Mouse (Mus musculus) WW6 (cell line): Measurements from ENCODE around the gene Foxf2.

ENCODE experiments used
- DNase-seq: peaks from one replicate; pipeline ENCODE4 v3.0.0-alpha.2; 2013; ENCODE audit warnings: low read depth, low spot score

Foxf2 gene

DNA sequence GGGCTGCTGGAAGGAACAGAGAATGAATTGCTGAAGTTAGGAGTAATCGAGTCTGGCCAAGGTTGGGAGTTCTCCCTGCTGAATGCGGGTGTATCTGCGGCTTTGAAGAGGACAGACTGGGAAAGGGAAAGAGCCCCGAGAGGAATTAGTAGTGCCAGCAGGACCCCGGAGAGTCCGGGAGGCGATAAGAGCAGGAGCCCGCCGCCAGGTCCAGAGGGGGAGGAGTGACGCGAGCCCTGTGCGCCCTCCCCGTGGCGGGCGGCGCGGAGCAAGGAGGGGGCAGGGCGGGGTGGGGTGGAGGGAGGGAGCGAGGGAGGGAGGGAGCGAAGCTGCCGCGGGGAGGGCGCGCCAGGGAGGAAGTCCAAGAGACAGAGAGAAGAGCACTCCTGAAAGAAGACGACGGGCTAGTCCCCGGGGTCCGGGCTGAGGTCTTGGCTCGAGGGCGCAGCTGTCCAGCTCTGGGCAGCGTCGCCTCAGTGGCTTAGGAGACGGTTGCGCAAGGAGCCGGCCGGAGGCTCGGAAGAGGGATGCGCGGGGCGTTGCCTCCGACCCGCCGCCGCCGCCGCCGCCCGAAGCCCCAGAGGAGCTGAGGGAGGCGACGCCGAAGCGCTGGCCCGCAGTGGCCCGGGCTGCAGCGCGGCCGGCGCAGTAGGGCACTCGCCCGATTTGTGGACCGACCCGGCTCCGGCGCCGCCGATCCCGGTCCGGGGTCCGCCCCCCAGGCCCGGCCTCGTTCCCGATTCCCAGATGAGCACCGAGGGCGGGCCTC, at the start of gene Foxf2:
Gene Foxf2, plus strand, starts transcription at position 484 of the 769 bp plus-strand sequence.
- DNase-seq, result no peak

DNA sequence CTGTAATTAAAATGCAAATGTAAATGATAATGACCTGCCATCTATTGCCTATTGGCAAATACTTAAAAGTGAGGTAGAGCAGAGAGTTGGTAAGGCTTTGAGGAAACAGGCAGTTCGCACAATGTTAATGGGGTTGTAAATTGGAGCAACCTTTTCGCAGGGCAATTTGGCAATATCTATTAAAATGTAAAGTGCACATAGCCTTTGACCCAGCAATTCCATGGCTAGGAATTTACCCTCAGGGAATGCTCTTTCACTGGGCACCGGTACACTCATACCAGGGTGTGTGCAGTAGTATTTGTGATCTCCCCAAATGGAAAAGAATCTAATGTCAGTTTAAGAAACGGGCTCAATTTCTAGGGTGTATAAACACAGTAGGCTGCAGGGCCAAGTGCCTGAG, 48.9 kb upstream of the Foxf2 start:
- no peak for DNase-seq

DNA sequence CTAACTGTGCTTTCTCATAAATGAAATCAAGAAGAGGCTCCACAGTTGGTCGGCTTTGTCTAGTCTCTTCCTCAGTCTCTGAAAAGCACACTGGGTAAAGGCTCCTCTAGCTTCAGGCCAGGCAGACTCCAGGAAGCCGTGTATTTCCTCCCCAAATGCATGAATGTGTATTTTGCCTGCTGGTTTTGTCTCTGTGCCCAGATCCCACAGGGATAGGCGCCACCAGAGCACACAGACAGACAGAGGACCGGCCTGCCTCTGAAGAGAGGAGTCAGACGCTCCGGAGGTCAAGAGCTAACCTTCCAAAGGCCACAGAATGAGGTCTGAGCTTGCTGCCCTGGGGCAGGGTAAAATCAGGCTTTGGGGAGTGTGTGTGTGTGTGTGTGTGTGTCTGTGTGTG, 48.0 kb upstream of the Foxf2 start:
- DNase-seq, result no peak

DNA sequence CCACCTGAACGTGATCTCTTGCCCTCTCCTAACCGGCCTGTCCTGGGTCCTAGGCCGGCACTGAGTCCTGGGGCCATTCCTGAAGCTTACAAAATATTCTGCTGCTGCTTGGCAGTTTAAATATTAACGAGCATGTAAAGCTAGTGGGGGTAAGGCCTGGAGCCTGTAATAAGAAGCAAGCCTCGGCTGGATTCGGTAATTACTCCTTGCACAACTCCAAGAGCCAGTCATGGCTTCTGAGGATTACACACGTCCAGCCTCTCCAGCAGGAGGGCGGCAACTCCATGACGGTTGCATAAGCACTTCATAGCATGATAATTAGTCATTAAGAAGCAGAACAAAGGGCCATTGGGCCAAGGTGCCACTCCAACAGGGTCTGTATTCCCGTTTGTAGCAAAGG, 47.2 kb upstream of the Foxf2 start:
- DNase-seq, result no peak

DNA sequence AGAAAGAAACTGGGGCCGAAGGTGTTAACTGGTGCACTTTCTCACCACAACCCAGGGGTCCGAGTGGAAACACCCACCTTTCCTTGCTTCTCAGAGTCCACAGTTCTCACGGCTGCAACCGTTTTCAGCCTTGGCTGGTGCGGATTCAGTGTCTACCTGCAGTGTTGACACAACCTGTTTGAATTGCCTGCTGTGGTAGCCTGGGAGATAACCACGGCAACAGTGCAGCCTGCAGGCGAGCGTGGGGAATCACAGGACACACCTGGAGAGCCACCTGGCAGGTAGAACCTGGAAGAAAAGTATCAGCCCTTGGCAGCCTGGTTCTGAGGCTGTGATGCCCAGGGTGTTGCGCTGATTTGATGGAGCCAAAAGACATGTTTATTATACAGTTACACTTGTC, 45.8 kb upstream of the Foxf2 start:
- no peak for DNase-seq

DNA sequence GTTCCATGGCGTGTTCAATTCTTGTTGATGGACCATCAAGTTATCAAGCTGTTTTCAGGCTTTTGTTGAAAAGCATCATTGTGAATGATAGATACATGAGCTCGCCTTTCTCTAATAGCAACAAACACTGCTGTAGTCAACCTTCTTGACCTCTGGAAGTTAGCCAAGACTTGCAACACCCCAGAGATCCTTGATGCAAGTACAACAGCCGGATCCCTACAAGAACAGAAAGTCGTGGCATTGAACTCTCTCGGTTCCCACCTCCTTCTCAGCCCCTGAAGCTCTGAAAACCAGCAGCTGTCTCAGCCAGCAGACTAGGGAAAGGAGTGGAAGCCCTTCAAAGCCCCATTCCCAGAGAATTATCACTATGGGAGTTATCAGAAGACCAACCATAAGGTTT, 38.3 kb upstream of the Foxf2 start:
- DNase-seq, result no peak

DNA sequence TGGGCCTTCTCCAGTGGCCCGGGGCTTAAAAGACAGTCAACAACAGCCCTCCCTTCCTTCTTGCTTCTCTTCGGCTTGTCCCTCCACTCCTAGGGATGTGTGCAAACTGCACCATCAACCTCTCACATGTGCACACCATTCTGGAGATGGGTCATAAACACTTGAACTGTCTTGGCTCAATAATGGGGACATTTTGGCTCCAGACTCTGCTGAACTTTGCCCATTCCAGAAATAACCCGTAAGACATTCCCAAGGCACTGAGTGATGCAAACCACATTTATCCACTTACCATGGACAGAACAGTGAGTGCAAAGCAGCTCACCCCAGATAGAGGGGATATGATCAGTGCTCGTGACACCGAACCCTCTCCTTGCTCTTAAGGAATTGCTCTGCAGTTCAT, 26.0 kb upstream of the Foxf2 start:
- DNase-seq, result no peak

DNA sequence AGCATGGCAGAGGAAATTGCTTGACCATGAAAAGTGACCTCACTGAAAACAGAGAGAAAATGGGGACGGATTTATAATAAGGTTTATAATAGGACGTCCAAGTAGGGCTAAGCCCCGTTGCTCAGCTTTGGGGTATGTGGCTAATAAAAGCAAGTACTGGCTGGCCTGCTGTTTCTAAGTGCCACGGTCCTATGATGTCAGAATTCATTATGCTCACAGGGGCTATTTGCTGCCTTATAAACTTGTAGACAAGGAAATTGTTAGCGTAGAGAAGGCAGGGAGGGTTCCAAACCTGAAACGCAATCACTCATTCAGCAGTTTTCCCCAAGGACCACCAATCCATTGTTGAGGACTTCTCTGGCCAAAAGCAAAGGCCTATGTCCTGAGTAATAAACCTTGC, 21.7 kb upstream of the Foxf2 start:
- no peak for DNase-seq

DNA sequence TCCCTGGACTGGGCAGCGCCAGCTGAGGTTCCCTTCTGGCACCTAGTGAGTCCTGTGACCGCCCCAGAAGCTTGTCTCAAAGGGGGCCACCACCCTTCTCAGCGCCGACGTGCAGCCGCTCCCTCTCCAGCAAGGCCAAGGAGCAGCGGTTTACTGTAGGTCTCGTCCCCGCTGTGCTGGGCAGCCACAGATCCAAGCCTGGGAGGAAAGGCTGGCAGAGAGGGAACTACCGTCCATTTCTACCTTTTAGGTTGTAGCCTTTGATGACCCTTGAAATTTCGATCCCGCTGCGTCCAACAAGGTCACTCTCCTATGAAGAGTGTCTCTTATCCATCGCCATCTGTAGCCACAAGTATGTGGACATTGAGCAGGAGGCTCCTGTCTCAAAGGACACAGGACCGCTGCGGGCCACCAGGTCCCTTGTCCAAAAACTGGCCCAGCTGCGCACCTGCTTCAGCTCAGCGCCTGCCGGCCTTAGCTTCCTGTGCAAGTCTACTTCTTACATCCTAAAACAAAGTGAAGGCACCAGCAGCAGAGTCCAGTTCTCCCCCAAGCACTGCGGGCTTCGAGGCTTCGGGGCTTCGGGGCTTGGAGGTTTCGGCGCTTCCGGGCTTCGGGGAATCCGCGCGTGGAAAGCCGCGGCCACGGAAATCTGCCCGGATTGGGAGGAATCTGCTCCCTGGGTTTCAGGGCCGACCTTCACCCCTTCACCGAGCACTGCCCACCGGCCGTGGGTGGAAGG, 10.7 kb upstream of the Foxf2 start:
- no peak for DNase-seq

DNA sequence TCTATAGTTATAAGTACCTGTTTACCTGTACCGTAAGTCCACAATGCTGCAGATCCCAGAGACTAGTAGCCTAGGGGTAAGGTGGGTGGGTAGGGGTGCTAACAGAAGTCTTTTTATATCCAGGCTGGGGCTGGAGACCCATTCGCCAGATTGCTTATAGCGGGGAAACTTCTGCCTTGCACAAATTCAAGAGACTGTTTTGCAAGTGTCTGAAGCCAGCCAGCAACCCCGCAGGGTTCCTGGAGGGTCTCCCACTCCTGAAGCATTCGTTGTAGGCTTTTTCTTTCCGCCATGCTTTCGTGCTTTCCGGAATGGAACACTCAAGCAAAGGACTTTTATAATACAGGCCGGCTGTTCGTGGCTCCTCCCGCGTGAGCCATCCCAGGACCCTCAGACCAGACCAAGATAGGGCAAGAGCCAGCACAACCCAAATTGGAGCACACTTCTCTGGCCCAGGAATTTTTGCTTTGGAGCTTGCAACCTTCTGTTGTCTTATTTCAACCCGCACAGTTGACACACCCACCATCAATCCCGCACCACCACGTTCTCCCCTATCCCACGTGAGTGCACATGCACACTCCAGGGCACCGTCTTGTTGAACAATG, 10.0 kb upstream of the Foxf2 start:
- no peak for DNase-seq

DNA sequence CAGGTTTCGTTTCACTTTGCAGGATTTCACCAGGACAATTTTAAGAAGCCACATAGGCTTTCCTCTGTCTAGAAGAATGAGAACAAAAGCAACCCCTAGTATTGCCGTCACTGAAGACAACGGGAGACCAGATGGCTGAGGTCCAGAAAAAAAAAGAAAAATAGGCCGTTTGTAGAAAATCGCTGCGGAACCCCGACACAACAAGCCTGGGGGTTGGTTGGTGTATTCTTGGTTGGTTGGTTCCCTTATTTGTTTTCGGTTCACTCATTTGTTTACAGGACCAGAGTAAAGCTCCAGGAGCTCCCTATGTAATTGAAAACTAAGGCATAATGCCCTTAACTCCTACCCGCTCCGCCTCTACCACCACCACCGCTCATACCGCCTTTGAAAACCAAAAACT, 7.6 kb upstream of the Foxf2 start:
- no peak for DNase-seq

DNA sequence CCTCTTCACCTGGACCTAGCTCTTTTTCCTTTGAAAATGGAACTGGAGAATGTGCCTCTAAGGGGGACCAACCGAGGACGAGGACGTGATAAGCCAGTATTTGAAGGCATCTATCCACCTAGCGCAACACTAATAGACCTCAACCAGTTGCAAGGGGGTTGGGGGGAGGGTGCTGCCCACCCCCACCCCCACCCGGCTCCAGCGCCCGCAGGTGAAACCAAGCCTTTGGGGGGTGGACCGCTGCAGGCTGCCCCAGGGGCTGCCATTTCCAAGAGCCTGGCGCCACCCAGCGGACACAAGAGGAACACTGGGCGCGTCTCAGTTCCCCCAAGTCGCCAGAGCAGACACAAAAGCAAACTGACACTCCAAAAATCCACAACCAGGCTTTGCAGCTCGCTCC, 7.2 kb upstream of the Foxf2 start:
- no peak for DNase-seq

DNA sequence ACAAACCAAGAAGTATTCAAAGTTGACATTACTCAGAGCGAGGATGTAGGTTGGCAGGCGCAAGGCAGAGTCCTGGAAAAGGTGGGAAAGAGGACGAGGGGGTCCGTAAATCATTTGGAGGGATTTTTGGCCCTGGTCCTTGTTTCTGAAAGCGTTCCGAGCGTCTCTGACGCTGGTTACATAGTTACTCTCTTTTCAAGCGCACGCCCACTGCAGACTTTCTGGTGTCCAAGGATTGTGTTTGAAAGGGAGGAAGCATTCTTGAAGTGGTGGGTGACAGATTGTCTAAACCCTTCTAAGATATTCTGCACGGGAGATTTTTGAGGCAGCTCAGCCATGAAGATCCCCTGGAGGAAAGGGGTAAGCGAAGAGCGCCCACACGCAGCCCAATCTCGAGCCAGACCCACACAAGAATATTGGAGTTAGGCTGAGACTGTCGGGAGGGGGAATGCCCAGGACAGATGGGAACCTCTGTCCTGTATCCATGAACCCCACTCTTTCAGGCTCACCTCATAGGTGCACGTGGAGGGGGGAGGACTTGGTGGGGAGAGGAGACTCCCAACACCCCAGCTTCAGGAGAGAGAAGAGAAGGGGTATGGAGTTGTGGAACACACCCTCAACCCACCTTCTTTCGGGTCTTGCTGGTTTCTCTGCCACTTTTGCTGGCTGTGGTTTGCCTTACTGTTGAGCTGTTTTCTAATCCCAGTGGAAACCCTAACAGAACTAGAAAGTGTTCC, 6.5 kb upstream of the Foxf2 start:
- no peak for DNase-seq

DNA sequence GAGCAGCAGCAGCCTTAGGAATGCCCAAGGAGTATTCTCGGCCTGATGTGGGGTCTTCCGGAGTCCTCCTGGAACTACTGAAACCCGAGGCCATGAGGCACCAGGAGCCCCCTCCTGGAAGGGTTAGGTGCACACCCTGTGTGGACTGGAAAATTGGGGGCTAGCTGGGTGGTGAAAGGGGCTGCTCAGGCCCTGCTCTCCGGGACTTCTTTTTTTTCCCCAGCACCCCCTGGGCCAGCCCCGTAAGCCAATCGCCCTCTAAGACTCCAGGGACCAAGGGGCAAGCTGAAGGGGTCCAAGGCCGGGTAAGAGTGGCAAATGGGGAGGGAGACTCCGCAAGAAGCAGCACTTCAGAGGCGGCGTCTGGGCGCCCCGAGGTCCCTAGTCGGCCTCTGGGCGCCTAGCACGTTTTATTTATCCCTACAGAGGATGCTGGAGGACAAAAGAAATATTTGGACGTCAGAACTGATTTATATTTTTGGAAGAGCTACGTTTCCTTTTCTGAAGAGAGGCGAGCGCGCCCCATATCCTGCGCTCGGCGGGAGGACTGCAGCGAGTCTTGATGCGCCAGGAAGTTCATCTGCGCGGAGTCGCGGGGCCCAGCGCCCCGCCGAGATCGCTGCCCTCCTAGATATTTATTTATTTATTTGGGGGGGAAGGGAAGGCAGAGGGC, 5.7 kb upstream of the Foxf2 start:
- DNase-seq, result no peak

DNA sequence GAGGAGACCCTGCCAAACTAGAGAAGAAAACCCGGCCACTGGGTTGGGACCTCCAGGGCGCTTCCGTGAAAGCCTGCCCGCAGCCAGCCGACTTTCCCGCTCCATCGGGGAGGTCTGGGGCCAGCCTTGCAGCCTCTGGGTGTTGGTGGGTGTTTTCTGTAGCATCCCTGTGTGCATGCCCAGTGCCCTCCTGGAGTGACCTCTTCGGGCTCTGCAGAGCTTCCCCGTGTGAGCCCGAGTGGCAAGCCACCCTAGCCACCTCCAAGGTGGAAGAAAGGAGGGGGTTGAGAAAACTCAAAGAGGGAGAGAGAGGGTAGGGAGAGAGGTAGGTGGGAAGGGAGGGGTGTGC, 5.1 kb upstream of the Foxf2 start:
- DNase-seq, result no peak

DNA sequence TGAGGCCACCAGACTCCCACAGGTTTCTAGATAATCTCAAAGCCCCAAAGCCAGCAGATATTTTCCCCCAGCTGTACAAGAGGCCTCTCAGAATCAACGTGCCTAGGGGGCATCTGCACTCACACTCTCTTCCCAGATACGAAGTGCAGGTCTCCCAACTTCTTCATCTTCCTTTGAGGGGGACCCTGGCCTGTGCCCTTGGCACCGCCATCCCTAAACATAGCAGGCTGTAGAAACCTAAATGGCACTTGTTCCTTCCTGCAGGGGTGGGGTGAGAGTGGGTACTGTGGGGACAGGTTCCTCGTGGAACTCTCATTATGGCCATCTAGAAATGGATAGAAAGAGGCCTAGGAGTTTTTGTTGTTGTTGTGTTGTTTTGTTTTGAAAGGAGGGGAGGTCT, 4.7 kb upstream of the Foxf2 start:
- DNase-seq, result no peak

DNA sequence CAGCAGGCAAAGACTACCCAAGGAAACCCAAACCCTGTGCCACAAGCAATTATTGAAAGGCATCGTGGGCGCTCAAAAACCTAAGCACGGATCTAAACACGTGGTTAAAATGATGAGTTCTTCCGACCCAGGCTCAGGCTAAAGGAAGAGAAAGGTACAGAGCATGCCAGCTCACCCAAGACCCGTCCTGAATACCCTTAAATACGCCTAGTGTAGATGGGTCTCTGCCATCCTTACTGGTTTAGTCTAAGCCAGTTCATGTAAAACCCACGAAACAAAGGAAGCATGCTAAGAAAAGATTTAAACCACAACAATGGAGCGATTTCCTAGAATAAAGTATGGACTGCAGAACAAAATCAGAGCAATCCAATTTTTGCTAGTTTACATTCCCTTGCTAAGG, 3.9 kb upstream of the Foxf2 start:
- no peak for DNase-seq

DNA sequence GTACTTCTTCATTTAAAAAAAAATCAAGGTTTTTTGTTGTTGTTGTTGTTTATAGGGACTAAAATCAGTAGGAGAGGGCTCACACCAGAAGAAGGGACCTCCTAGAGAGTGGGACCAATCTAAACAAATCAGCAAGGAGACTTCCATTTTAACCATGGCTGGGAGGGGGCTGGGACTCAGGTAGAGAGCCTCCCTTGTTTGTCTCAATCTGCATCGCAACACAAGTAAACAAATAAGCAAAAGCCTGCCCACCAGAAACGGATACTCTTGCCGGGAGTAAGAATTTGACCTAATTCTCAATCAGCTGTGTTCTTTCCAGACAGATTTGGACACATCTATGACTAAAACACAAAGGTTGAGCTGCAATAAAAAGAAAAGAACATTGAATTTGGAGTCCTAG, 3.2 kb upstream of the Foxf2 start:
- DNase-seq, result no peak

DNA sequence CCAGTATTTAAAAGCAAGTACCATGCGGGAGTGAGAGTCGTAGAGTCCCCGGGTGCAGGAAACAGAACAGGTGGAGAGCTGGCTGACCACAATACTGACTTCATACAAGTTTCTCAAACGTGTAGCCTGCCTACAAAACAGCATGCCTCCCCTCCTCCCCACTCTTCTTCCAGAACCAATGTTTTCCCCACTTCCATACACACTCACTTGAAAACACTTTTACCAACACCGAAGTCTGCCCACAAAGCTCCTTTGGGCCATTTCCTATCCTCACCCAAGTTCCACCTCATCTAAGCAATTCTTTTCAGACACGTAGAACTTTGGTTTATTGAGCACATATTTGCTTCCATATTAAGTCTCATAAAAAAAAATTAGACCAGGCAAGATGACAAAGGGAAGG, 2.3 kb upstream of the Foxf2 start:
- no peak for DNase-seq

DNA sequence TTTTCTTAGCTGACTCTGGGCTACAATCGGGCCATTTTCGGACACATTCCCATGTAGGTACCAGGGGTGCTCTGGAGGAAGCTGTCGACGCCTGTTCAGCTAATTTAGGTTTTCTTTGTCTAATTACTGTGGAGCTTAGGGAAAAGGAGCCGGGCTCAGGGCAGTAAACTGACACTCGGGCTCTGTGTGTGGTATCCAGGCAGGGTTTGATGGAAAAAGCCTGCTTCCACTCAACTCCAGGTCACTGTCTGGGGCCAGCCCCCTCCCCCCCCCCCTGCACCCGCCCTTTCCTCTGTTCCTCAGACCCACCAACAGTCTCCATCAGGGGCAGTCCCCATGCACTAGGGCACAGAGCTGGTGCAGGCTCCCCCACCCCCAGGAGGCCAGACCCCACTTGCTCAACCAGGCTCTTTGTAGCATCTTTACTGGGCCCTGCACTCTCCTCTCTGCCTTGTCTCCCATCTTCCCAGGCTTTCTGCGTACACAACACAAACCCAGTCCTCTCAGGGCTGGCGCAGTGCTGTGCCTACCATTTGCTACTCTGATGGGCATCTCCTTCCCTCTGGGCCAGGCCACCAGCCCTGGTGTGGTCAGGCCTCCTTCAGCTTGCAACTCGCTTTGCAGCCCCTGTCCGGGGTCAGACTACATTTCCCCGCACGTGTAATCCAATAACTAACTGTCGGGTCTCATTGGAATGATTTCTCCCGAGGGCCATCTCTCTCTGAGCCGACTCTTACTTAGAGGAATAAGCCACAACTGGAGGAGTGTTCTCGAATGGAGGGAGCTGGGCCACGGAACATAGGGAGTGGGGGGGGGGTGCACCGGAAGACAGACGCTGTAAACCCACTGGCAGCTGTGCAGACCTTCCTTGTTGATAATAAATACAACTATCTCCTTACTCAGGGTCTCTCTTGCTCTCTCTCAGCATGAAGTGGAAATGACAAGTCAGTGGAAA, 1.4 kb upstream of the Foxf2 start:
- no peak for DNase-seq

DNA sequence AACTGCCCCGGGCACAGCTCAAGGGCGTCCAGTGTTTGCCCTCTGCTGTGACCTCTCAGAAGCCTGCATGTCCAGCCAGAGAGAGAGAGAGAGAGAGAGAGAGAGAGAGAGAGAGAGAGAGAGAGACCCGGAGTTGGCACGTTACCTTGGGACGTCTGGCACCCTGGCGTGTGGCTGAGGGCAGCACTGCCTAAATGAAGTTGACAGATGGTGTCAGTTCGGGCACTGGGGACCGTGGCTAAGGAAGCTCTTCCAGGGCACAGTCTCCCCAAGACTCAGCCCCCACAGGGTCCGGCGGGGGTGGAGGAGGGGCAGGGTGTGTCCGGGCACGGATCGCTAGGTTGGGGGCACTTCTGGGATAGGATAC, 667 bp upstream of the Foxf2 start:
- DNase-seq, result no peak
